Mouse (Mus musculus) heart, adult 10 weeks (tissue): ENCODE measurements around the gene Stk4. TPM values are rescaled to one million over a fixed set of nuclear protein-coding genes. Genes with fewer than 3 reads are reported as not detected.

ENCODE experiments used
- polyA plus RNA-seq: library from polyadenylated mRNA; stranded (reverse); fragments of 350-450 nt; fragmentation: Illumina TruSeq; extraction: RNeasy Lipid Tissue Mini Kit (QIAGEN cat#74804); gene quantifications from one replicate; pipeline ENCODE4 v1.2.3, GENCODE M21; 2014; ENCODE audit warnings: low read depth, low replicate concordance

Gene Stk4
- 10.6 TPM for polyA plus RNA-seq

DNA sequence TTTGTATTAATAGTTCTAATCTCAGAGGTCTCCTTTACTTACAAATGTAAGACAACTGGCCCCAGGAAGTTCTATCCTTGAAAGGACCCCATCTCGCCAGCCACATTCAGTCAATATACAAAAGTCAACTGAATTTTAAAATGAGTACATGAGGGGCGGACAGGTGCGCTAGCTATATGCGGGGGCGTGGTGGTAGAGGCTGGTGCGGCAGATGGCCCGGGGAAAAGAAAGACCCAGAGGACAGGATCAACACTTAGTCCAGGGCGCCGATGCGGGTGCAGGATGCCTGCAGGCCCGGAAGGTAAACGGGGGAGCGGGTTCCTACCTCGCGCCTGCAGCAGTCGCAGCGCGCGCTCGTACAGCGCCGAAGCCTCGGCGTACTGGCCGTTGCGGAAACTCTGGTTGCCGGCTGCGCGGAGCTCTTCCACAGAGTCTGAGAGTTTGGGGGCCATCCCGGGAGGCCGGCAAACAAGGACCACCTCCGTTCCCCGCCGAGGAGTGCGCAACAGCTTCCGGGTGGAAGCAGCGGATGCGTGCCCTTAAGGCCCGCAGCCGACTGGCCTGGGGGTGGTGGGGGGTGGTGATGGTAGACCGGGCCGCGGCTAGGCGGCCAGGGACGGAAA is at the start of gene Stk4:
Stk4 (plus strand) TSS at position 181 of the 623 bp plus-strand sequence.

DNA sequence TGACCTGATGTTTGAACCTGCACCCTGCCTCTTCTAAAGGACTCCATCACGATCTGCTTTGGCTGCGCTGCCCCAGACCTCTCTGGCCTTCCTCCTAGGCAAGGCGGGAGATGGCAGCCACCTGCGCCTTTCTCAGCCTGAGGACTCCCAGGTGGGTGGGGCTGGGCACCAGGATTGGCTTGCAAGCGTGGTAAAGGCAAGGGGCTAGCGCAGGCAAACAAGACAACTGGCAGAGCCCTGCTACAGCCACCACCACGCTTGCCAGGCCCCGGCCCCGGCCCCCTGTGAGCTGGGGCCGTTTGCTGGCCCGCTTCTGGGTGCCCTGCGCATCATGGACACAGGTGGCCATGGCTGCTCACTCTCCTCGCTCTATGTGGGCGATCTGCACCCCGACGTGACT is 45.0 kb upstream of the Stk4 start, which contains the start of gene Pabpc1l:
Pabpc1l (plus strand) TSS at position 301 of the 400 bp plus-strand sequence.

DNA sequence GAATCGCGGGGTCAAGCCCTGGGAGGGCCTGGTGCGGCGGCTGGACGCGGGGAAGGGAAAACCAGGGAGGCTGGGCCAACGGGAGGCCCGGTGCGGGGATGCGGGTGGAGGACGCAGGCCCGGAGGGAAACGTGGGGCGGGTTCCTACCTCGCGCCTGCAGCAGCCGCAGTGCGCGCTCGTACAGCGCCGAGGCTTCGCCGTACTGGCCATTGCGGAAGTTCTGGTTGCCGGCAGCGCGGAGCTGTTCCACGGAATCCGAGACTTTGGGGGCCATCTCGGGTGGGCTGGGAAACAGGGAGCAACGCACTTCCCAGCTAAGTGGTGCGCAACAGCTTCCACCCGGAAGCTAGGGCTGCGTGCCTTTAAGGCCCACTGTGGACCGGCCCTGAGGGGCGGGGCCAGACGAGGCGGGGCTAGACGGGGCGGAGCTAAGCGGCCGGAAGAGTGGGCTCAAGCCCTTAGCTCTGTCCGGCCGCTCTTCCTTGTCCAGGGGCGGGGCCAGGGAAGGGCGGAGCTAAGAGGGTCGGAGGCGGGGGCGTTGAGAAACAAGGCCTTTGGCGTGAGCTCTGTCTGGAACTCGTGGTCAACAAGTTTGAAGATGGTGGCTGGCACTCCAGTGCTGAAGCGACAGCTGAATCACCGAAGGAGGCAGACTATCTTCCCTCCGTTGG is 779 bp downstream of the Stk4 start, which contains the start of gene Tomm34:
Tomm34 (minus strand) TSS at position 405 of the 672 bp plus-strand sequence.

DNA sequence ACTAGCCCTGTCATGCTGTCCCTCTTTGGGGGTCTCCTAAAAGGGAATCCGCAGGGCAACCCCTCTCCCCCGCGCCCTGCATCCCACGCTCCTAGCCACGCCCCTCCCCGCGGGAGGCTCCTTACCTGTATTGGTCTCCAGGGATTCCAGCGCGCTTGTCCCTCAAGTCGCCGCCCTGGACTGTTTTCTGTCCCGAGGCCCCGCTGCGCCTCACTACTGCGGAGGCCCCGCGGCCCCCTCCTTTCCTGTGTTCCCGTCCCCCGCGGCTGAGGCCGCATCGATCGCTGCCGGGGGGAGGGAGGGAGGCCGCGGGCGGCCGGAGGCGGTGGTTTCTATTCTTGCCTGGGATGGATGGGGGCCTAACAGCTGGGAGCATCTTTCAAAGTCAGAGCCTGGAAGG is 100.8 kb downstream of the Stk4 start, which contains the start of gene Kcns1:
Kcns1 (minus strand) TSS at position 212 of the 400 bp plus-strand sequence.

DNA sequence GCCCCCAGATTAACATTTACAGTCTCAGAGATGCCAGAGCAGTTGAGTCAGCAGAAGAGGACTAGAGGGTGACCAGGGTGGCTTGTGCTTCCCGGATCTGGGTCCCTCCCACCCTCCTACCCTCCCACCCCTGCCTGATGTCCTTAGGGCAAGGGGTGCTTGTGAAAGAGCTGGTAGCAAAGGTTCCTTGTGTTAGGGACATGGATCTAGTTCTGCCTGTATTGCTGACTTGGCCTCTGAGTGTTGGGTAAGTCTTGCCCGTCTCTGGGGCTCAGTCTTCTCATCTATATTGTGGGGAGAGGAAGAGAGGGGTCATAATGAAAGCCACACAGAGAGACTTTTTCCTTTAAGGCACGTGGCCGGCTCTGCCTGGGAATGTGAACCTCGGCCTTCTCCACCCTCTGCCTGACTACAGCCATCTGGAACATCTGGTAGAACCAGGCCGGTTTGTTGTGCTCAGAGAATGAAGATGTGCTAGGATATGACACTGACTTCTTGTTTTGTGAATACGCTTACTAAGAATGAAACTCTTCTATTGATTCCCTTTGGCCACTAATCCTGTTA is 112.7 kb downstream of the Stk4 start, which contains the start of gene Wfdc5:
Wfdc5 (minus strand) TSS at position 51 of the 564 bp plus-strand sequence.

DNA sequence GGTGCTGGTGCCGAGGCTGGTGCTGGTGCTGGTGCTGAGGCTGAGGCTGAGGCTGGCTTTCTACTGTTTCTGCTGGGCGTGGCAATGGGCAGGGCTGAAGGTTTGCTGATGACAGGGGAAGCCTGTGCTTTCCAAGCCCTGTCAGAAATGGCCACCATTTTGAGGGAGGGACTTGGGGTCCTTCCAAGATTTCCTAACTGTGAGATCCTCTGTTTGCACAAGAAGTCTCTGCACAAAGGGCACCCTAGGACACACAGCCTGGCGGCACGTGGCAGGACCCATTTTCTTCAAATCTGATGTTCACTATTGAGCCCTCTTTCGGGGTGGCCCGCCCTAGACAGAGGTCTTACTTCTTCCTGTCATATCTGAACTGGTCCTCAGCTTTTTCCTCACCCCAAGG is 120.5 kb downstream of the Stk4 start, which contains the start of gene Wfdc12:
Wfdc12 (minus strand) TSS at position 33 of the 400 bp plus-strand sequence.

DNA sequence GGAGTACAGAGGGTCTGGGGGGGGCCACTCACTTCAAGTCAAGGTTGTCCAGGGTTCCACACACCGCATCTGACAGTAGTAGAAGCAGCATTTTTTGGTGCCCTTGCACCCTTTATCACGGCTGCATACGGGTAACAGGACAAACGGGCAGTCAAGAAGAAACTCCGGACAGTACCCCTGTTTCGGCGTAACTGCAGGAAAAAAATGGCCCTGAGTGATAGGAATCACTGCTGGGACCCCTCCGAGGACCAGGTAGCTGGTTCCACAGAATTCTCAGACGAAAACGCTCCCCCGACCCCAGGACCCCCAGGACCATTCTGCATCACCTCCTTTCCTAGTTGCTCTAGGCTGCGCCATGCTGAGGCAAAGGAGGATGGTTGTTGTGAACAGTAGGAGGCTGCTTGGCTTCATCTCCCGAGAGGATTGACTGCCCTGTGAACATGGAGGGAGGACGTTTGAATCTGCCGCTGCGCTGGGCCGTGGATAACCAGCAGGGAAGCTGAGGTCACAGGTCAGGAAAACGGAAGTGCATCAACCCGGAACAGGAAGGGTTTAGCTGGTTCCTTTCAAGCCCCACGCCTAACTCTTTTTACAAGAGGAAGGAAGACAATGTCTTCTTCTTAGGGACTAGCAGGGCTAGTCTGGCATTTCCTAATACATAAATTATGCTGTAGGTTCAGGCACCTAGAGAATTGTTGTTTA is 129.7 kb downstream of the Stk4 start, which contains the start of gene Wfdc15a:
Wfdc15a (minus strand) TSS at position 505 of the 702 bp plus-strand sequence.

Other genes starting within 250 kb of the Stk4 start
- 6.4 TPM for gene Ccn5, start 249.5 kb upstream of the Stk4 start, polyA plus RNA-seq
- not detected for gene Kcnk15, start 216.7 kb upstream of the Stk4 start, polyA plus RNA-seq
- 0.63 TPM for gene Rims4, start 151.6 kb upstream of the Stk4 start, polyA plus RNA-seq
- 68.5 TPM for gene Ywhab, start 75.4 kb upstream of the Stk4 start, polyA plus RNA-seq
- 0.89 TPM for gene Pabpc1l, start 44.9 kb upstream of the Stk4 start, polyA plus RNA-seq
- gene Tomm34, start 847 bp downstream of the Stk4 start, polyA plus RNA-seq = 25.8 TPM
- not detected for gene Kcns1, start 100.8 kb downstream of the Stk4 start, polyA plus RNA-seq
- gene Wfdc5, start 112.4 kb downstream of the Stk4 start, polyA plus RNA-seq = not detected
- not detected for gene Wfdc12, start 120.3 kb downstream of the Stk4 start, polyA plus RNA-seq
- not detected for gene Wfdc15a, start 129.8 kb downstream of the Stk4 start, polyA plus RNA-seq
- gene Wfdc15b, start 151.3 kb downstream of the Stk4 start, polyA plus RNA-seq = not detected
- gene Svs2, start 168.1 kb downstream of the Stk4 start, polyA plus RNA-seq = not detected
- not detected for gene Svs3b, start 186.3 kb downstream of the Stk4 start, polyA plus RNA-seq
- not detected for gene Svs4, start 208.1 kb downstream of the Stk4 start, polyA plus RNA-seq
- gene Svs3a, start 218.9 kb downstream of the Stk4 start, polyA plus RNA-seq = not detected
- gene Svs6, start 246.4 kb downstream of the Stk4 start, polyA plus RNA-seq = not detected